Mouse (Mus musculus): ENCODE data around the gene Slc16a13.

- TF ChIP-seq CTCF (IDR thresholded peaks at IDR 0.05) (no peak), EP300 (IDR thresholded peaks at IDR 0.05) (no peak)
Measured at GRCm38 (mm10) chr11:70234037-70234436, 13.2 kb upstream of the Slc16a13 start.

All from lung, postnatal 0 days (tissue).